Mouse (Mus musculus) frontal cortex, postnatal 14 days (tissue): ENCODE results near the gene Zbtb24.

Source experiments
- DNase-seq, 2 experiments: peaks; one replicate each; pipeline ENCODE4 v3.0.0; 2022; ENCODE audit warnings: low spot score in 2 of 2

The Zbtb24 gene

DNA sequence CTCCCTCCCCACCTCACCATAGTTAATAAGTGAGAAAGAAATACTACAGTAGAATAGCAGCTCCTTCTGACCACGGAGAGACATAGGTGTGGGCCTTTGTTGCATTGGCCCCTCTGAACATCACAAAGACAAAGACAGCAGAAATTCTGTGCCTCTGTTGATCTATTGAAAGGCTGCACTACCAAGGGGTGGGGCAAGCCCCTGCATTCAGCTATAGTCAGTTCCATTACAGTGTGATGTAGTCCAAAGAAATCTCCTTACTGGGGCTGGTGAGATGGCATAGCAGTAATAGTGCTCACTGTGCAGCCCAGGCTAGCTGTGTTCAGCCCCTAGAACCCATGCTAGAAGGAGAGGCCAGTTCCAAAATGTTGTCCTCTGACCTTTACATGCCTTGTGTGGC lies 54.8 kb downstream of the Zbtb24 start:
- DNase-seq: no peak

DNA sequence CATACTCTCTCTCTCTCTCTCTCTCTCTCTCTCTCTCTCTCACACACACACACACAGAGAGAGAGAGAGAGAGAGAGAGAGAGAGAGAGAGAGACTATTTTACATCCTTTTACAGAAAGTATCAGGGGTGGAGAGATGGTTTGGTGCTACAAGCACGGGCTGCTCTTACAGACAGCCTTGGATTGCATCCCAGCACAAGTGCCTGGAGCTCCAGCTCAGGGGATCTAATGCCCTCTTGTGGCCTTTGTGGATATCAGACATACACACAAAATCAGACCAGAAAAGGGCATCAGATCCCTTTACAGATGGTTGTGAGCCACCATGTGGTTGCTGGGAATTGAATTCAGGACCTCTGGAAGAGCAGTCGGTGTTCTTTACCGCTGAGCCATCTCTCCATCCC lies 55.3 kb downstream of the Zbtb24 start:
- DNase-seq: peak; percentile 42 to 52

DNA sequence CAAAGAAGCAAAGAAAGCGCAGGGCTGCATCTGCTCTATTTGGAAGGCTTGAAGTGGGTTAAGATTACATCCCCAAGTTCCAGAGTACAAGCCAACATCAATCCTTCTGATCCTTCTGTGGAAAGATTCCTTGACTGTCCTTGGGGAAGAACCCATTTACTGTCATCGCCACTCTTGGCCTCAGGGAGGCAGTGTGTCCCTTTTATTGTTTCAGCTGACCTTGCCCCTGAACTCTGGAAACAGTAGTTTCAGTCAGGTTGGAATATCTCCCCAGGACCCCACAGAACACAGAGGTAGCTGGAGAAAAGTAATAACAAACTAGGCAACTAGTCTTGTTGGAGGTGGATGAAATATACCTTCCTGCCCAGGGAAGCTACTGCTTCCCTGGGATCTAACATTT lies 59.0 kb downstream of the Zbtb24 start:
- no peak for DNase-seq

DNA sequence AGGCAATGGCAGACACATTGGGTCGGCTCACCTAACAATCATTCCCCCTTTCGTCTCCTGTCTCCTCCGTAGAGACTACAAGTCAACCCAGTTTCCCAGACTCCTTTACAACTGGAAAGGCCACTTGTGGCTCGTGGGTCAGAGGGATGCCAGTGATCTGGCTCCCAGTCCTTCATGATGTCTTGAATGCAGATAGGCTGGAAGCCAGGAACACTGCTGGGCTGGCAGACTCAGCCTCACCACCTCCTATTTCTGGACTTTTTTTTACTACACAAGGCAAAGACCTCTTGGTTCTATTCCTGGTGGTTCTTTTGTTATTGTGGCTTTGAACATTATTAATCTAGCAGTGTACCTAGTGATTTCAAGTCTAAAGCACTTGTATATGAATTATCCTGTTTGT lies 64.1 kb downstream of the Zbtb24 start:
- no peak for DNase-seq

DNA sequence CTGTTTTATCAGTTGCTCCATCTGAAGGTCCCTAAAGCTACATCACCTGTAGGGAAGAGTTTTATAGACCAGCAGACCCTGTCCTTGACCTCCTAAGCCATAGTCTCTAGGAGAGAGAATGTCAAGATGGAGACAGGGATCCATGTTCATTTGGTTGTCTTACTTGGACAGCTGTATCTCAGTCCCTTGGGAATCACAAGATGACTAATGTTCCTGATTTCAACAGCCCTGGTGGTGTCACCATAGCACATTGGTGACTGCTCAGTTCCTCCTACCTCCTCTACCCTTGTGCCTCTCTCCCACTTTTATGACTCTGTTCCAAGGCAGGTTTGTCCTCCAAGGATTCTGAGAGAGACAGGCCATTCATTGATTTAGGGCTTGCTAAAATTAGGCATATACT lies 64.7 kb downstream of the Zbtb24 start:
- DNase-seq: no peak
